Mouse (Mus musculus) adipose tissue, adult 10 weeks (tissue): ENCODE results near the gene Tceal1. TPM values are rescaled to one million over a fixed set of nuclear protein-coding genes. Genes with fewer than 3 reads are reported as not detected.

Experiments
- polyA plus RNA-seq: library from polyadenylated mRNA; stranded (reverse); fragments of 350-450 nt; fragmentation: Illumina TruSeq; extraction: RNeasy Lipid Tissue Mini Kit (QIAGEN cat#74804); gene quantifications from one replicate; pipeline ENCODE4 v1.2.3, GENCODE M21; 2014; ENCODE audit warnings: low read depth, low replicate concordance

The Tceal1 gene
- polyA plus RNA-seq, result 9.7 TPM

GRCm38 (mm10) chrX:136707446-136708167 is at the start of gene Tceal1:
Gene Tceal1 (plus strand): TSS chrX:136707982.

DNA sequence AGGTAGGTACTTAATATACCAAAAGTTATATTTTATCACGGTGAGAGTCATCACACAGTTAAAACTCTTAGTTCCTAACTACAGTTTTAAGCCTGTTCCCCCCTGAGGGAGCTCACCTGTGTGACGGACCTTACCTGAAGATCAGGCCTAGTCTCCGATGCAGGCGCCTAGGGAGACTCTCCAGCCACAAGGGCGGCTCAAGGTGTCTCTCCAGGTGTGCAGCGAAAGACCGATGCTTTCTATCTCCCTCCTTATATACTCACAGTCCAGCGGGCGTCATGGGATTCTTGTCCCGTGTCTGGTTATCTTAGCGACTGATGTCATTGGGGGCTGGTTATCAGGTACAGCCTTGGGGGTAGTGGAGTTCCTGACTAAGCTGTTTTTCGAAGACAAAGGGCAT is 35.7 kb downstream of the Tceal1 start, which contains the start of gene Morf4l2:
Morf4l2 (minus strand) TSS at position 232 of the 400 bp plus-strand sequence.

Other genes starting within 250 kb of the Tceal1 start
- gene Kir3dl1, start 190.0 kb upstream of the Tceal1 start, polyA plus RNA-seq, result not detected
- gene Kir3dl2, start 163.9 kb upstream of the Tceal1 start, polyA plus RNA-seq, result not detected
- 59.5 TPM for gene Tceal3, start 117.1 kb upstream of the Tceal1 start, polyA plus RNA-seq
- gene Morf4l2, start 35.7 kb downstream of the Tceal1 start, polyA plus RNA-seq, result 518 TPM
- gene Glra4, start 72.2 kb downstream of the Tceal1 start, polyA plus RNA-seq, result not detected
- gene Plp1, start 114.7 kb downstream of the Tceal1 start, polyA plus RNA-seq, result 4.8 TPM
- 0.37 TPM for gene Rab9b, start 160.8 kb downstream of the Tceal1 start, polyA plus RNA-seq
- not detected for gene H2bfm, start 219.3 kb downstream of the Tceal1 start, polyA plus RNA-seq